Comparison of ENCODE assay signal across 17 mouse cellular contexts in the genomic region with DNA sequence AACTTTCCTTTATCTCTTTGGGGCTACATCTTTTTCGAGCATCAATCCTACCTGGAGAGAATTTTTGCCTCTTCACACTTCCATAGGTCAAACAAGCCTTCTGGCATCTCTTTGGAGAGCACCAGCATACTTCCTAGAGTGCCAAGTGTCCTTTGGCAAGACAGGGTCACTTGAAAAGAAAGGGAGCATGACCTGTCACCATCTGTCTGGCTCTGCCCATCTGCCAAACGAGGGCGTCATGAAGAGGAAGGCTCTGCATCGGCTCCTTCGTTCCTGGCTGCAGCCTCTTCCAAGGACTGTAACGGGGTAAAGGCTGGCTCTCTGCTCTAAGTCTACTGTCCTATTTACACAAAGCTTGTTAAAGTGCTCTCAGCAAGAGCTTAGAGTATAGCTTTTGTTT.
A peak's percentile ranks its signal among the peaks of the same experiment; 100 is the strongest.
DNase-seq lines count a peak whose midpoint lies in the region; ATAC-seq and TF ChIP-seq lines count a peak whose summit lies in the region.
"Had no signal": no experiment of that assay in that cellular context is flagged by ENCODE, and none has a peak within 500 bp of the region (broad histone marks: within the 10 kb centered on the region; RNA-seq: fewer than 3 reads in every experiment).

No protein-coding gene starts in this region.

- no peak overlapping the region for H3K4me3 ChIP-seq in forebrain, embryonic 12.5 days (replicated peaks)
- no peak overlapping the region for H3K4me3 ChIP-seq in forebrain, embryonic 11.5 days (ENCODE audit: low read depth, low read length)
- no peak overlapping the region for H3K4me3 ChIP-seq in cerebellum, adult 2 months (replicated peaks; ENCODE audit: insufficient read depth, low read depth, low read length)
- H3K4me3 ChIP-seq: embryonic facial prominence, embryonic 12.5 days; heart, embryonic 13.5 days had no signal

- TF ChIP-seq POLR2A in cerebellum, adult 2 months (IDR thresholded peaks at IDR 0.05; ENCODE audit: borderline replicate concordance, insufficient read depth, low read length), result no peak

- H3K27ac ChIP-seq in forebrain, embryonic 12.5 days, result no peak overlapping the region
- H3K27ac ChIP-seq in forebrain, embryonic 11.5 days (ENCODE audit: low read depth, low read length), result no peak overlapping the region
- H3K27ac ChIP-seq in cerebellum, adult 2 months (ENCODE audit: insufficient read depth, low read length), result no peak overlapping the region
- H3K27ac ChIP-seq: embryonic facial prominence, embryonic 12.5 days; heart, embryonic 13.5 days had no signal

- 0 out of 2 replicates have a peak, but pooled peaks have one; percentile 14 for ATAC-seq in forebrain, embryonic 12.5 days (ENCODE audit: low FRiP score)
- no peak for ATAC-seq in forebrain, embryonic 11.5 days (replicated peaks; ENCODE audit: low FRiP score)
- no peak for ATAC-seq in megakaryocyte-erythroid progenitor cell, adult 5-6 weeks (replicated peaks; ENCODE audit: low FRiP score, low TSS enrichment, poor library complexity, severe bottlenecking)
- ATAC-seq: forebrain, postnatal 0 days; intestine, embryonic 16.5 days; midbrain, embryonic 16.5 days had no signal

- no peaks in the 10 kb centered on the region for H3K4me1 ChIP-seq in forebrain, embryonic 12.5 days
- no peaks in the 10 kb centered on the region for H3K4me1 ChIP-seq in forebrain, embryonic 11.5 days (replicated peaks; ENCODE audit: control insufficient read depth, insufficient read depth, low read length)
- no peaks in the 10 kb centered on the region; the same call in 1 of the 2 replicates for H3K4me1 ChIP-seq in cerebellum, adult 2 months (ENCODE audit: control insufficient read depth, insufficient read depth, low read length)
- H3K4me1 ChIP-seq: embryonic facial prominence, embryonic 12.5 days had no signal

- no peak overlapping the region for H3K4me2 ChIP-seq in forebrain, embryonic 12.5 days
- no peak overlapping the region for H3K4me2 ChIP-seq in forebrain, embryonic 11.5 days (ENCODE audit: low read depth, low read length, severe bottlenecking)
- H3K4me2 ChIP-seq: embryonic facial prominence, embryonic 12.5 days; heart, embryonic 13.5 days; liver, embryonic 11.5 days; lung, embryonic 14.5 days had no signal

- H3K9me3 ChIP-seq in forebrain, embryonic 12.5 days, result no peaks in the 10 kb centered on the region
- H3K9me3 ChIP-seq in forebrain, embryonic 11.5 days (ENCODE audit: control insufficient read depth, low read length), result no peaks in the 10 kb centered on the region
- H3K9me3 ChIP-seq: embryonic facial prominence, embryonic 12.5 days; heart, embryonic 13.5 days had no signal

- WGBS in forebrain, embryonic 12.5 days, result 75% methylated on average over 6 of the region's 6 CpGs
- 76% methylated on average over 6 of the region's 6 CpGs for WGBS in forebrain, embryonic 11.5 days
- WGBS in cerebellum, adult 2 months, result 11% methylated on average over 6 of the region's 6 CpGs

- H3K9ac ChIP-seq in forebrain, embryonic 12.5 days, result no peak overlapping the region
- H3K9ac ChIP-seq in forebrain, embryonic 11.5 days (ENCODE audit: low read length), result no peak overlapping the region
- H3K9ac ChIP-seq: embryonic facial prominence, embryonic 12.5 days; forebrain, postnatal 0 days; heart, embryonic 13.5 days; lung, embryonic 14.5 days had no signal

- intact Hi-C loops in left cerebral cortex, postnatal 4 days (cut with DNase I), result no loop called here

- no peaks in the 10 kb centered on the region for H3K27me3 ChIP-seq in forebrain, embryonic 12.5 days
- H3K27me3 ChIP-seq in forebrain, embryonic 11.5 days (ENCODE audit: control insufficient read depth, insufficient read depth, low read length), result no peaks in the 10 kb centered on the region
- no peaks in the 10 kb centered on the region for H3K27me3 ChIP-seq in cerebellum, adult 2 months (ENCODE audit: control insufficient read depth, insufficient read depth, low read length)
- H3K27me3 ChIP-seq: CH12.LX; embryonic facial prominence, embryonic 12.5 days; heart, embryonic 13.5 days had no signal

- DNase-seq in forebrain, embryonic 11.5 days (ENCODE audit: low spot score), result no peak
- DNase-seq in left cerebral cortex, postnatal 4 days, result peak; percentile 48
- no peak for DNase-seq in left cerebral cortex, adult 18-20 months (ENCODE audit: low spot score in 2 of 2)
- peak; percentile 72 to 84 for DNase-seq in cerebellum, adult 2 months
- peak; percentile 42 for DNase-seq in retina, embryonic 14.5 days (ENCODE audit: low spot score)
- DNase-seq in thymus, adult 18-20 months, result no peak
- DNase-seq: forebrain, postnatal 0 days; layer of hippocampus, postnatal 36 days; lung, embryonic 14.5 days had no signal

- H3K36me3 ChIP-seq in forebrain, embryonic 12.5 days (replicated peaks), result no peaks in the 10 kb centered on the region
- H3K36me3 ChIP-seq in forebrain, embryonic 11.5 days (ENCODE audit: control insufficient read depth, insufficient read depth, low read length), result no peaks in the 10 kb centered on the region
- H3K36me3 ChIP-seq: embryonic facial prominence, embryonic 12.5 days; heart, embryonic 13.5 days had no signal

- no peak for TF ChIP-seq CTCF in cerebellum, adult 2 months (IDR thresholded peaks at IDR 0.05; ENCODE audit: borderline replicate concordance, insufficient read depth, low read depth, low read length)

Comparison
In these comparisons a context has a peak if more than half of its experiments do, and no peak if none do; other contexts are left out.
1. DNase-seq: peak in left cerebral cortex, postnatal 4 days (single experiment), cerebellum, adult 2 months (2 of 2) and retina, embryonic 14.5 days (single experiment); none in forebrain, embryonic 11.5 days (single experiment), left cerebral cortex, adult 18-20 months (0 of 2) and thymus, adult 18-20 months (0 of 2).